Mouse (Mus musculus) megakaryocyte-erythroid progenitor cell, adult 5 weeks (primary cell): ENCODE data around the gene Tas2r124. TPM values are rescaled to one million over a fixed set of nuclear protein-coding genes. Genes with fewer than 3 reads are reported as not detected.

Source experiments
- polyA plus RNA-seq: library from polyadenylated mRNA; stranded (reverse); fragments of >175 nt; gene quantifications from 2 replicates; pipeline ENCODE4 v1.2.3, GENCODE M21; 2012

Tas2r124 gene
- polyA plus RNA-seq = not detected in 2 replicates

GRCm38 (mm10) chr6:132754430-132754829, at the start of gene Tas2r124:
Gene Tas2r124 (plus strand): TSS chr6:132754730.

GRCm38 (mm10) chr6:132711828-132712227, 42.7 kb upstream of the Tas2r124 start, which contains the start of gene Tas2r122:
Gene Tas2r122 (minus strand): TSS chr6:132711928.

GRCm38 (mm10) chr6:132737935-132738334, 16.6 kb upstream of the Tas2r124 start, which contains the start of gene Tas2r115:
Gene Tas2r115 (minus strand): TSS chr6:132738035.

GRCm38 (mm10) chr6:132761831-132762230, 7.3 kb downstream of the Tas2r124 start, which contains the start of gene Tas2r102:
Gene Tas2r102 (plus strand): TSS chr6:132762131.

GRCm38 (mm10) chr6:132778062-132778461, 23.5 kb downstream of the Tas2r124 start, which contains the start of gene Tas2r136:
Gene Tas2r136 (minus strand): TSS chr6:132778162.

GRCm38 (mm10) chr6:132802518-132802917, 48.0 kb downstream of the Tas2r124 start, which contains the start of gene Tas2r117:
Gene Tas2r117 (plus strand): TSS chr6:132802818.

Other genes starting within 250 kb of the Tas2r124 start
- not detected in 2 replicates for gene Prh1, start 184.9 kb upstream of the Tas2r124 start, polyA plus RNA-seq
- gene Prp2, start 158.8 kb upstream of the Tas2r124 start, polyA plus RNA-seq = not detected in 2 replicates
- gene A630073D07Rik, start 103.2 kb upstream of the Tas2r124 start, polyA plus RNA-seq = not detected in 2 replicates
- gene Tas2r120, start 97.8 kb upstream of the Tas2r124 start, polyA plus RNA-seq = not detected in 2 replicates
- not detected in 2 replicates for gene Tas2r121, start 53.7 kb upstream of the Tas2r124 start, polyA plus RNA-seq
- gene Tas2r122, start 42.8 kb upstream of the Tas2r124 start, polyA plus RNA-seq = not detected in 2 replicates
- not detected in 2 replicates for gene Tas2r115, start 16.7 kb upstream of the Tas2r124 start, polyA plus RNA-seq
- gene Tas2r102, start 7.4 kb downstream of the Tas2r124 start, polyA plus RNA-seq = not detected in 2 replicates
- gene Tas2r136, start 23.4 kb downstream of the Tas2r124 start, polyA plus RNA-seq = not detected in 2 replicates
- not detected in 2 replicates for gene Tas2r117, start 48.1 kb downstream of the Tas2r124 start, polyA plus RNA-seq
- gene Tas2r123, start 92.4 kb downstream of the Tas2r124 start, polyA plus RNA-seq = not detected in 2 replicates
- gene Tas2r116, start 100.7 kb downstream of the Tas2r124 start, polyA plus RNA-seq = not detected in 2 replicates
- not detected in 2 replicates for gene Tas2r110, start 113.3 kb downstream of the Tas2r124 start, polyA plus RNA-seq
- gene Tas2r113, start 138.3 kb downstream of the Tas2r124 start, polyA plus RNA-seq = not detected in 2 replicates
- gene Tas2r125, start 154.9 kb downstream of the Tas2r124 start, polyA plus RNA-seq = not detected in 2 replicates
- not detected in 2 replicates for gene Tas2r129, start 196.4 kb downstream of the Tas2r124 start, polyA plus RNA-seq
- not detected in 2 replicates for gene Tas2r131, start 203.2 kb downstream of the Tas2r124 start, polyA plus RNA-seq
- not detected in 2 replicates for gene Tas2r109, start 226.2 kb downstream of the Tas2r124 start, polyA plus RNA-seq